Mouse (Mus musculus) T-cell, adult 2 months (primary cell): ENCODE results near the gene Tmem150c.

Experiments used
- DNase-seq: peaks from one replicate; pipeline ENCODE4 v3.0.0; 2022; ENCODE audit warnings: low spot score

Gene Tmem150c

DNA sequence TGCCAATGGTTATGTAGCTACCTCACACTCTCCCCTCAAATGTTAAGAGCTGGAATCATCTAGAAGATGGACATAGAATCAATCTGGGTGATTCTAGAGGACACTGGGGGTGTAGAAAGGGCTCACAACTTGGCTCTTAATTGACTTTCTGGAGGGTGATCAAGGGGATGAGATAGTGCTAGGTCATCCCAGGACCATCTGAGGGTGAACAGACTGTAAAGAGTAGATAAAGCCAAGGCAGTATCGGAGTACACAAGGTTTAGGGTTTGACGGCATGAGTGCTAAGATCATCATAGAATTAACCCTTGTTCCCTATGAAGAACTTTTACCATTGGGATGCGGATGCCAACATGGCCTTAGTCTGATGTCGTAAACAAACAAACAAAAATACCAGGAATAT, 61.6 kb downstream of the Tmem150c start:
- DNase-seq = no peak

- no peak for DNase-seq
These were observed 62.7 kb downstream of the Tmem150c start for GRCm38 (mm10) chr5:100096955-100097354.

DNA sequence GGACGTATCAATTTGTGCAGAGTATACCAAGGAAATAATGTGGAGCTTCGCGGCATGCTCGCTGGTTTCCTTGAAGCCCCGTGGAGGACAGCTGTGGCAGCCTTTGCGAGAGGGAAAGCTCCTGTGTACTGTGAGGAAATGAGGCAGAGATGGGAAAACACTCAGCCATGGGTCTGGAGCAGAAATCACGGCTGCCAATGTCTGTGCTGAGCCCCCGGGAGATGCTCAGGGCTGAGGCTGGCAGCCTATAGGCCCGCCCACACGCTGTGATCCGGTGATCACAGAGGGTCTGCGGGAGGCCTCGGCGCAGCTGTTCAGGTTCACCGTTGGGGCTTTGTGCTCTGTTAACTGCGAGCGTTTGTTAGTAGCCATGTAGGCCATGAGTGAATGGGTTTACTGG, 68.0 kb downstream of the Tmem150c start:
- no peak for DNase-seq

- DNase-seq = no peak
These were observed 68.4 kb downstream of the Tmem150c start for GRCm38 (mm10) chr5:100091263-100091594.

DNA sequence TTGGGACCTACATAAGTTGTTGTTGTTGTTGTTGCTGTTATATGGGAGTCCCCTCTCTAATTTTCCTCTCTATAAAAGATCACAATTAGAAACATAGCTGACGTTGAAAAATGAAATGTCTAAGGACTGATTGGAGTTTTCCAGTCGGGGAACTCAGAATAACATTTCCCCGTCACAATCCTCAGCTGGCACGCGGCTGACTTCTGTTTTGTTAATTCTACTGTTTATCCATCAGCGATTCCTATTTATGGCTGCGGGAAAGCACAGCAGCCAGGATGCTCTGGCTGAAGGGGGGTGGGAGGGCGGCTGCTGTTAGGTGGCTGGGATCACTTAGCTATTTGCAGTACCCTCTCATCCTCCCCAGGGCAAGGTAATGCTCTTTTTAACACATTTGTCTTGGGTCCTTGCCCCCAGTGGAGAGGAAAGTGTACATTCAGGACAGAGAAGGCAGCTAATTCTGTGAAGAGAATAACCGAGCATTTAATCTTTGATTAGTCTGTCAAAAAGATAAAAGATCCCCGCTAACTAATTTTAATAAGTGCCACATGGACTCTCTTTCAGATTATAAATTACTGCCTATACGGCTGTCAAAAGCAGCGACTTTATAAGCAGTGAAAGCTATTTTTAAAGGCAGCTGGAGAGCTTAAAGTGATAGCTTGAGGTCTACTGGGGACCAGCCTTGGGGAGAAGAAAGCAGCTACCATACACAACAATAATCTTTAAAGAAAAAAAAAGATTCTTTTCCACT, 68.9 kb downstream of the Tmem150c start:
- DNase-seq = no peak

DNA sequence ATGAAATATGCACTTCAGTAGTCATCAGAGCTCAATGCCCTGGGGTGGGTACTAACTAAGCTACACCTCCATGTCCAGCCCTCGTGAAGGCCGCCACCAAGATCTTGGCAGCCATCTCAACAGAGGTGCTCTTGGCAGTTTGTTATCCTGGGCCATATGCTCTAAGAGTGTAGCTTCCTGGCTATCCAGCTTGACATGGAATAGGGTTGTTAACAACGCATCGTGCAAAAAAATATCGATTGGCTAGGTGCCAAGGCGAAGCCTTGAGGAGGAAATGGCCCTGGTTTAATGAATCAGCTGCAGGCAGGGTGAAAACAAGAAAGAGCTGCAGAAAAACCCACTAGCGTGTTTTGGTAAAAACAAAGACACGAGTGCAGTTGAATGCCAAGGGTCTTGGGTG, 74.5 kb downstream of the Tmem150c start:
- no peak for DNase-seq

GRCm38 (mm10) chr5:100083953-100084562, 75.5 kb downstream of the Tmem150c start:
- DNase-seq = no peak

DNA sequence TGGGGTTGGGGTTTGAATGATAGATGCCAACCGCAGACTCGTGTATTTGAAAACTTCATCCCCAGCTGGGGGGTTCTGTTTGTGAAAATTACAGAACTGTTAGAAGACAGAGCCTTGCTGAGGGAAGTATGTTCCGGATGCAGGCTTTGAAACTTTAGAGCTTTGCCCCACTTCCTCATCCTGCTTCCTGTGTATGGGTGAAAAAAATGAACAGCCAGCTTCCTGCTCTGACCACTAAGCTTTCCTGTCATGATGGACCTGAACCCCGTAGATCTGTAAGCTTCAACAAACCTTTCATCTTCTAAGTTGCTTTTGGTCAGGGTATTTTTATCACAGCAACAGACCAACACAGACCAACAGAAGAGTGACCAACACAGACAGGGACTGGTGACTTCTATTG, 77.6 kb downstream of the Tmem150c start:
- peak; percentile 6 for DNase-seq

- DNase-seq = no peak
These were observed 79.7 kb downstream of the Tmem150c start for GRCm38 (mm10) chr5:100079931-100080275.

GRCm38 (mm10) chr5:100079040-100079930, 80.3 kb downstream of the Tmem150c start:
- no peak for DNase-seq

DNA sequence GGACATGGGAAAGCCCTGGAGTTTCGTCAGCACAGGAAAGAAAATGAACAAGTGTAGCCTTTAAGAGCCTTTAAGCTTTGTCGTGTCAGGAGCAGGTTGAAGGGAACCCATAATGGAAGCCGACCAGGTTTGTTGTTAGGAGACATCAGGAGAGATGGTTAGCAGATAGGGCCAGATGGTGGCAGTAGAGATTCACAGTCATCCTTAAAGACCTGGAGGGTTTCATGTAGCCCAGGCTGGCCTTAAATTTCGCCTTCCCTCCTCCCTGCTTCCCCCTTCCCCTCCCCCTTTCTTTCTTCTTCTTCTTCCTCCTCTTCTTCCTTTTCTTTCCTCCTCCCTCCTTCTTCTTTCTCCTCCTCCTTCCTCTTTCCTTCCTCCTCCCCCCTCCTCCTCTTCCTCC, 85.0 kb downstream of the Tmem150c start:
- no peak for DNase-seq

GRCm38 (mm10) chr5:100072557-100072956, 87.1 kb downstream of the Tmem150c start:
- no peak for DNase-seq

DNA sequence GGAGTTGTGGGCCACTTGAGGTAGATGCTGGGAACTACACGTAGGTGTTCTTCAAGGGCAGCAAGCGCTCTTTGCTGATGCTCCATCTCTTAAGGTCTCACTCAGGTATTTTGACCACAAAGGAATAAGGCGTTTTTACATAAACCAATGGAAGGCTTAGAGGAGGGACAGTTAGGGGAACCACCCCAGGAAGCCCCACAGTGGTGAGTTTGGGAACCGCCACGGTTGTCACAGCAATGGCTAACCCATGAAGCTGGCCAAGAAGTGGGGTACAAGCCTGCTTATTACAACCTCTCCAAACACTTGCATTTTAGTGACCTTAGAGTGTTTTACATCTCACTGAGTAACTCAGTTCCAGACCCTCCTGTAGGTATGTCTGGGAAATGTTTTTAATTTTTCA, 88.1 kb downstream of the Tmem150c start:
- DNase-seq = no peak

GRCm38 (mm10) chr5:100070255-100070654, 89.4 kb downstream of the Tmem150c start:
- DNase-seq = peak; percentile 74

DNA sequence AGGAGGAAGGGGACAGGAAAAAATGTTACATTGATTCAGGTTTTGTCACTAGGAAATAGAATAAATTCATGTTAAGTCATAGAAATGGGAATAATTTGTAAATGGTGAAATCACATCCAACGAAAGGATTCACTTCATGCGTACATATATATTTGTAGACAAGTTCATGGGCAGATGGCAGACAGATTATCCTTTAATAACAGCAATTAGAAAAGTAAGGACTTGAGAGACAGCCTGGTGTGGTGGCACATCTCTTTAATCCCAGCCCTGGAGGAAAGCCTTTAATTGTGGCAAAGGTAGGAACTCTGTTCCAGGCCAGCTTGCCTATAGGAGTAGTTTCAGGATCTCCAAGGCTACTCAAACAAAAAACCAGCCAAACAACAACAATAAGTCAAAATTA, 90.1 kb downstream of the Tmem150c start:
- DNase-seq = no peak

- no peak for DNase-seq
These were observed 92.0 kb downstream of the Tmem150c start for GRCm38 (mm10) chr5:100067579-100067978.

- DNase-seq = no peak
These were observed 98.7 kb downstream of the Tmem150c start for GRCm38 (mm10) chr5:100060876-100061275.

DNA sequence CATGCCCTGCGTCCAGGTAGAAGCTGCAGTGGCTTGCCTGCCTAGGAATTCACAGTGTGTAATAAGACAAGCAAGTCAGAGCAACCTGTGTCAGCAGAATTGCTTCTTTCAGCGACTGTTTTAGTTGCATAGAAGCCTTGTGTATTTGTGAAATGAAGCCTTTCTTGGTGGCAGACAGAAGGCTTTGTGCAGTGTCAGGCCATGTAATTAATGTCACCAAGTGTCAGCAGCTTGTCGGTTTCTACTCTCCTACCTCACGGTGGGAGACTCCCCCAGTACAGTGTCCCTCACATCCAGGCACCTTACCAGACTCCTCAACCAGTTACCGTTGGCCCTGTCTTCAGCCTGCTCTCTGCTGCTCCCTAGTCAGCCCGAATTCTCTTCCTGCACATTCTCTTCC, 100.3 kb downstream of the Tmem150c start:
- DNase-seq = no peak

DNA sequence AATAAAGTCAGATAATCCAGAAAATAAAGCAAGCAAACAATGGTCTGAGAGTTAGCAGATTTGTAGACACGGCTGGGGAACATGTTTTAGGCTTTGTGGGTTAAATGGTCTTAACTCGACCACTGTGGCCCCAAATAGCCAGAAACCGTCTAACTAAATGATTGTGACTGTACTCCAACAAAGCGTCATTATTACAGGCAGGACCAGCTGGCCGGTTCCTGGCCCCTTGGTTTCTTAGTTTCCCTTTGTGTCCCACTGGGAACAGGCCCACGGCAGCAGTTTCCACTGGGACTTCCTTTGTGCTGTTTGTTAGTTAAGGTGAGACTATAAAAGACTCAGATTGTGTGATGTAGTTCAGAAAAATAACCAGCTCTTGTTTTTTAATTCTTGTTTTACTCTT, 100.9 kb downstream of the Tmem150c start:
- DNase-seq = no peak

DNA sequence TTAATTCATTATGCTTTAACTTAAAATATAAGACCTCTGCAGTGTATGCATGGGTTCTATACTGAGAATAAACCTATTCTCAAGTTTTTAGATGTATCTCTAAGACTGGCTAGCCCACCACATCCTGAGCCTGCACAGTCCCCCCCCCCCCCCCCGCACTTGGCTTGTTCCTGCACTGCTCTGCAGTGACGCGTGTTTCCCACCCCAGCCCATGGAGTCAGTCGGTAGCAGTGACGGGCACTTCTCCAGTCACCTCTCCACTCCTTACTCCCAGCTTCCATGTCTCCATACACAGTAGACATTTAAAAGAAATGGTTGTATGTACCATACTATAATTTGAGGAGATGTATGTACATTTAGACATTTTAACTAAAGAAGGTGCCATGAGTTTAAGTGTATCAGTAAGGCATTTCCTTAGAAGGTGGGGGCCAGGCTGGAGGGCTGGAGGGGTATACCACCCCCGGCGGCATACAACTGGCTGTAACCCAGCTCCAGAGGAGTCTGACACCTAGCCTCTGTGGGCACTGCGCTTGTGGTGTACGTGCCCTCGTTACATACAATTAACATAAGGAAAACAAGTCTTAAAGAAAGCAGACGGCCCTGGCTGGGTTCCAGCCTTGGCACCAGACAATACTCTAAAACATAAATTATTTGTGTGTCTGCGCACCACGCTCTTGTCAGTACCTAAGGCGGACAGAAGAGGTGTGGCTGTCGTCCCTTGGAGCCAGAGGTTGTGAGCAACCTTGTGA, 102.0 kb downstream of the Tmem150c start:
- DNase-seq = no peak

- DNase-seq = no peak
These were observed 103.7 kb downstream of the Tmem150c start for GRCm38 (mm10) chr5:100055866-100056369.
